ENCODE assay signal across 8 mouse cellular contexts in the genomic region with DNA sequence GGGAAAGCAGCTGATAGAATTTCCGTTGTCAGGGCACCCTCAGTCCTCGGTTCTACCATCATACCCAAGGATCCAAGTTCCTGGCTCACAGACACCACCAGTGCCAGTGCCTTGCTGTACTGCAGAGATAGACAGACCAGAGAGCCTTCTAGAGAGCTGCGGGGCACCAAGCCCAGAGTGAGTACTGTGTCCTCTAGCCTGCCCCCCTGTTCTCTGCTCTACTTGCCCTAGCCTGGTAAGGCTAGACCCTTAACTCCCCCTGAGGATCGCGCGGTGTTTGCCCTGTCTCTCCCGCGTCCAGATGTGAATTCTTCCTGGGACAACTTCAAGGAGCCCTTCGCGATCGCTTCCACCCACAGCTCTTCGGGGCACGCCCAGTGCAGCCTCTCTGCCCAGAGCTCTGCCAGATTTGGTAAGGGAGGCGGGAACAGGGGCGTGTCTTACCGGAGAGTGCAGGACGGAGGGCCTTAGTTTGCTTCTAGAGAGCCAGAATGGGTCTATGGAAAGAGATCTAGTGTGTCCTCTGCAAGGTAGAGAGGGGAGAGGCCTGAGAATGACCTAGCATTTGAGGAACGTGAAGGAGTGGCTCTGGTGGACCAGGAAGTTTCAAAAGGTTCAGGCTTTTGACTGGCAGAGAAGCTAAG. TPM values are rescaled to one million over a fixed set of nuclear protein-coding genes. Genes with fewer than 3 reads are reported as not detected.
DNase-seq lines count a peak whose midpoint lies in the region; ATAC-seq lines count a peak whose summit lies in the region.

No protein-coding gene starts in this region.

- no peak overlapping the region for H3K4me3 ChIP-seq in forebrain, embryonic 13.5 days
- H3K4me3 ChIP-seq in forebrain, embryonic 16.5 days (replicated peaks; ENCODE audit: low read length): no peak overlapping the region
- 0 out of 4 replicates have a peak overlapping the region, but pooled peaks of 1 of the 2 experiments have one; percentile 3 for H3K4me3 ChIP-seq in heart, embryonic 14.5 days (ENCODE audit: control insufficient read depth in 1 of 2, insufficient read depth in 1 of 2, low read depth in 1 of 2, low read length in 2 of 2)
- H3K4me3 ChIP-seq in liver, embryonic 12.5 days: 0 out of 2 replicates have a peak overlapping the region, but pooled peaks have one; percentile 1
- no peak overlapping the region for H3K4me3 ChIP-seq in stomach, embryonic 16.5 days (replicated peaks; ENCODE audit: low read length)
- no peak overlapping the region for H3K4me3 ChIP-seq in forebrain, embryonic 14.5 days (ENCODE audit: low read depth, low read length)
- no peak overlapping the region for H3K4me3 ChIP-seq in hindbrain, embryonic 12.5 days

- H3K4me1 ChIP-seq in forebrain, embryonic 13.5 days: no peaks in the 10 kb centered on the region
- H3K4me1 ChIP-seq in forebrain, embryonic 16.5 days (replicated peaks; ENCODE audit: control insufficient read depth, insufficient read depth, low read length): no peaks in the 10 kb centered on the region
- H3K4me1 ChIP-seq in heart, embryonic 14.5 days (ENCODE audit: control insufficient read depth in 2 of 2, insufficient read depth in 2 of 2, low read length in 2 of 2): peaks cover 0 to 3% of the 10 kb centered on the region in 2 experiments; a peak in 1 of 4 replicates
- peaks cover 12% of the 10 kb centered on the region for H3K4me1 ChIP-seq in liver, embryonic 12.5 days
- no peaks in the 10 kb centered on the region for H3K4me1 ChIP-seq in stomach, embryonic 16.5 days (ENCODE audit: control insufficient read depth, insufficient read depth, low read length)
- no peaks in the 10 kb centered on the region for H3K4me1 ChIP-seq in forebrain, embryonic 14.5 days (ENCODE audit: control insufficient read depth, insufficient read depth, low read length)
- no peaks in the 10 kb centered on the region for H3K4me1 ChIP-seq in hindbrain, embryonic 12.5 days

- peak; percentile 93 for DNase-seq in ZHBTc4 (ENCODE audit: low read depth, low spot score)
- no peak for DNase-seq in forebrain, embryonic 14.5 days (ENCODE audit: low spot score)

- H3K36me3 ChIP-seq in forebrain, embryonic 13.5 days (ENCODE audit: poor library complexity, severe bottlenecking): peaks cover 16% of the 10 kb centered on the region
- H3K36me3 ChIP-seq in forebrain, embryonic 16.5 days (ENCODE audit: control insufficient read depth, insufficient read depth): no peaks in the 10 kb centered on the region
- peaks cover 7% of the 10 kb centered on the region for H3K36me3 ChIP-seq in heart, embryonic 14.5 days (ENCODE audit: control insufficient read depth, insufficient read depth, low read length)
- peaks cover 22% of the 10 kb centered on the region for H3K36me3 ChIP-seq in liver, embryonic 12.5 days
- peaks cover 3% of the 10 kb centered on the region; the same call in 1 of the 2 replicates for H3K36me3 ChIP-seq in stomach, embryonic 16.5 days (ENCODE audit: control insufficient read depth, insufficient read depth, low read length)
- peaks cover 4% of the 10 kb centered on the region for H3K36me3 ChIP-seq in forebrain, embryonic 14.5 days (ENCODE audit: control insufficient read depth, insufficient read depth, low read length)
- H3K36me3 ChIP-seq in hindbrain, embryonic 12.5 days: 0 out of 2 replicates have a peak, but pooled peaks cover 5% of the 10 kb centered on the region

- H3K9ac ChIP-seq in forebrain, embryonic 13.5 days: no peak overlapping the region
- H3K9ac ChIP-seq in forebrain, embryonic 16.5 days (replicated peaks; ENCODE audit: low read depth, low read length): no peak overlapping the region
- no peak overlapping the region for H3K9ac ChIP-seq in heart, embryonic 14.5 days (ENCODE audit: low read length)
- H3K9ac ChIP-seq in liver, embryonic 12.5 days: no peak overlapping the region
- H3K9ac ChIP-seq in stomach, embryonic 16.5 days (ENCODE audit: low read length): peak overlapping the region; percentile 8; the same call in 1 of the 2 replicates
- no peak overlapping the region for H3K9ac ChIP-seq in forebrain, embryonic 14.5 days (ENCODE audit: low read length)
- H3K9ac ChIP-seq in hindbrain, embryonic 12.5 days: no peak overlapping the region

- ATAC-seq in forebrain, embryonic 13.5 days: 0 out of 2 replicates have a peak, but pooled peaks have one; percentile 38
- no peak for ATAC-seq in forebrain, embryonic 16.5 days
- no peak for ATAC-seq in heart, embryonic 14.5 days (ENCODE audit: insufficient number of reproducible peaks, insufficient read depth, low FRiP score, low read depth)
- peak; percentile 66 for ATAC-seq in liver, embryonic 12.5 days
- ATAC-seq in stomach, embryonic 16.5 days (ENCODE audit: insufficient read depth, low FRiP score): no peak
- no peak for ATAC-seq in forebrain, embryonic 14.5 days
- no peak for ATAC-seq in hindbrain, embryonic 12.5 days (ENCODE audit: low FRiP score)

- no peak overlapping the region for H3K27ac ChIP-seq in forebrain, embryonic 13.5 days
- H3K27ac ChIP-seq in forebrain, embryonic 16.5 days (ENCODE audit: low read length): no peak overlapping the region
- H3K27ac ChIP-seq in heart, embryonic 14.5 days (replicated peaks in 1 of 2; ENCODE audit: control insufficient read depth in 1 of 2, insufficient read depth in 1 of 2, low read depth in 2 of 2, low read length in 2 of 2): no peak overlapping the region
- H3K27ac ChIP-seq in liver, embryonic 12.5 days: no peak overlapping the region
- no peak overlapping the region for H3K27ac ChIP-seq in stomach, embryonic 16.5 days (ENCODE audit: low read length)
- H3K27ac ChIP-seq in forebrain, embryonic 14.5 days (ENCODE audit: low read depth, low read length): no peak overlapping the region
- H3K27ac ChIP-seq in hindbrain, embryonic 12.5 days: no peak overlapping the region

- H3K4me2 ChIP-seq in forebrain, embryonic 13.5 days: no peak overlapping the region
- H3K4me2 ChIP-seq in forebrain, embryonic 16.5 days (ENCODE audit: low read length): no peak overlapping the region
- H3K4me2 ChIP-seq in heart, embryonic 14.5 days (ENCODE audit: low read length): peak overlapping the region; percentile 31
- H3K4me2 ChIP-seq in liver, embryonic 12.5 days: peak overlapping the region; percentile 38
- H3K4me2 ChIP-seq in stomach, embryonic 16.5 days (ENCODE audit: low read depth, low read length): peak overlapping the region; percentile 27
- H3K4me2 ChIP-seq in forebrain, embryonic 14.5 days (ENCODE audit: low read length): no peak overlapping the region
- H3K4me2 ChIP-seq in hindbrain, embryonic 12.5 days (replicated peaks): no peak overlapping the region

- peaks cover 48% of the 10 kb centered on the region for H3K27me3 ChIP-seq in forebrain, embryonic 13.5 days
- H3K27me3 ChIP-seq in forebrain, embryonic 16.5 days (replicated peaks; ENCODE audit: control insufficient read depth, insufficient read depth, low read length): peaks cover 19% of the 10 kb centered on the region
- peaks cover 38% of the 10 kb centered on the region for H3K27me3 ChIP-seq in heart, embryonic 14.5 days (ENCODE audit: control insufficient read depth, insufficient read depth, low read length)
- H3K27me3 ChIP-seq in liver, embryonic 12.5 days (replicated peaks): peaks cover 60% of the 10 kb centered on the region
- peaks cover 17% of the 10 kb centered on the region for H3K27me3 ChIP-seq in stomach, embryonic 16.5 days (ENCODE audit: control insufficient read depth, insufficient read depth, low read length)
- H3K27me3 ChIP-seq in forebrain, embryonic 14.5 days (replicated peaks; ENCODE audit: control insufficient read depth, insufficient read depth, low read length): peaks cover 14% of the 10 kb centered on the region
- H3K27me3 ChIP-seq in hindbrain, embryonic 12.5 days: peaks cover 47% of the 10 kb centered on the region

- H3K9me3 ChIP-seq in forebrain, embryonic 13.5 days (replicated peaks): no peaks in the 10 kb centered on the region
- no peaks in the 10 kb centered on the region for H3K9me3 ChIP-seq in forebrain, embryonic 16.5 days (ENCODE audit: control insufficient read depth, low read length)
- no peaks in the 10 kb centered on the region for H3K9me3 ChIP-seq in heart, embryonic 14.5 days (ENCODE audit: control insufficient read depth, low read length)
- no peaks in the 10 kb centered on the region for H3K9me3 ChIP-seq in liver, embryonic 12.5 days (replicated peaks)
- no peaks in the 10 kb centered on the region for H3K9me3 ChIP-seq in stomach, embryonic 16.5 days (replicated peaks; ENCODE audit: control insufficient read depth, low read length)
- no peaks in the 10 kb centered on the region for H3K9me3 ChIP-seq in forebrain, embryonic 14.5 days (replicated peaks; ENCODE audit: control insufficient read depth, low read length)
- no peaks in the 10 kb centered on the region for H3K9me3 ChIP-seq in hindbrain, embryonic 12.5 days (replicated peaks)

- 11% methylated on average over 18 of the region's 18 CpGs for WGBS in forebrain, embryonic 13.5 days
- WGBS in forebrain, embryonic 16.5 days: 10% methylated on average over 18 of the region's 18 CpGs
- 6% methylated on average over 18 of the region's 18 CpGs for WGBS in heart, embryonic 14.5 days
- 6% methylated on average over 18 of the region's 18 CpGs for WGBS in liver, embryonic 12.5 days (ENCODE audit: insufficient replicate concordance)
- 7% methylated on average over 18 of the region's 18 CpGs for WGBS in stomach, embryonic 16.5 days
- WGBS in forebrain, embryonic 14.5 days: 10% methylated on average over 18 of the region's 18 CpGs
- 6% methylated on average over 18 of the region's 18 CpGs for WGBS in hindbrain, embryonic 12.5 days

RNA-seq across cellular contexts. Expression of a gene that starts 5.9 kb away (rescaled TPM):
- 1.2 and 1.8 TPM in 2 replicates for polyA plus RNA-seq in forebrain, embryonic 13.5 days (2015; fragmentation: Nextera tagmentation; extraction: Ambion mirVana)
- polyA plus RNA-seq in forebrain, embryonic 16.5 days (2015; fragmentation: Nextera tagmentation; extraction: Ambion mirVana): 2.2 and 2.4 TPM in 2 replicates
- 0.12 TPM in 1 of 2 replicates, not detected in the other for polyA plus RNA-seq in heart, embryonic 14.5 days (2014; fragmentation: Nextera tagmentation; extraction: Ambion mirVana)
- 0.39 and 0.60 TPM in 2 replicates for polyA plus RNA-seq in liver, embryonic 12.5 days (2016; fragmentation: Nextera tagmentation; extraction: Ambion mirVana)
- 0.19 and 0.28 TPM in 2 replicates for polyA plus RNA-seq in stomach, embryonic 16.5 days (2015; fragmentation: Nextera tagmentation; extraction: Ambion mirVana)
- 0.47 and 0.73 TPM in 2 replicates for polyA plus RNA-seq in forebrain, embryonic 14.5 days (2014; fragmentation: Nextera tagmentation; extraction: Ambion mirVana)
- 1.5 and 1.6 TPM in 2 replicates for polyA plus RNA-seq in hindbrain, embryonic 12.5 days (2016; fragmentation: Nextera tagmentation; extraction: Ambion mirVana)

RNA-seq across cellular contexts. Expression of a gene that starts 15.6 kb away (rescaled TPM):
- polyA plus RNA-seq in forebrain, embryonic 13.5 days (2015; fragmentation: Nextera tagmentation; extraction: Ambion mirVana): 31.6 and 37.3 TPM in 2 replicates
- polyA plus RNA-seq in forebrain, embryonic 16.5 days (2015; fragmentation: Nextera tagmentation; extraction: Ambion mirVana): 52.4 and 65.8 TPM in 2 replicates
- 0.08 and 0.23 TPM in 2 replicates for polyA plus RNA-seq in heart, embryonic 14.5 days (2014; fragmentation: Nextera tagmentation; extraction: Ambion mirVana)
- polyA plus RNA-seq in liver, embryonic 12.5 days (2016; fragmentation: Nextera tagmentation; extraction: Ambion mirVana): 0.18 TPM in 2 replicates
- polyA plus RNA-seq in stomach, embryonic 16.5 days (2015; fragmentation: Nextera tagmentation; extraction: Ambion mirVana): 1.4 and 1.6 TPM in 2 replicates
- 24.5 and 40.2 TPM in 2 replicates for polyA plus RNA-seq in forebrain, embryonic 14.5 days (2014; fragmentation: Nextera tagmentation; extraction: Ambion mirVana)
- polyA plus RNA-seq in hindbrain, embryonic 12.5 days (2016; fragmentation: Nextera tagmentation; extraction: Ambion mirVana): 36.8 and 37.9 TPM in 2 replicates

RNA-seq across cellular contexts. Expression of a gene that starts 16.5 kb away (rescaled TPM):
- not detected in 2 replicates for polyA plus RNA-seq in forebrain, embryonic 13.5 days (2015; fragmentation: Nextera tagmentation; extraction: Ambion mirVana)
- polyA plus RNA-seq in forebrain, embryonic 16.5 days (2015; fragmentation: Nextera tagmentation; extraction: Ambion mirVana): not detected in 2 replicates
- not detected in 2 replicates for polyA plus RNA-seq in heart, embryonic 14.5 days (2014; fragmentation: Nextera tagmentation; extraction: Ambion mirVana)
- 1.1 TPM in 1 of 2 replicates, not detected in the other for polyA plus RNA-seq in liver, embryonic 12.5 days (2016; fragmentation: Nextera tagmentation; extraction: Ambion mirVana)
- not detected in 2 replicates for polyA plus RNA-seq in stomach, embryonic 16.5 days (2015; fragmentation: Nextera tagmentation; extraction: Ambion mirVana)
- not detected in 2 replicates for polyA plus RNA-seq in forebrain, embryonic 14.5 days (2014; fragmentation: Nextera tagmentation; extraction: Ambion mirVana)
- polyA plus RNA-seq in hindbrain, embryonic 12.5 days (2016; fragmentation: Nextera tagmentation; extraction: Ambion mirVana): not detected in 2 replicates

RNA-seq across cellular contexts. Expression of a gene that starts 16.7 kb away (rescaled TPM):
- 1,640 and 1,662 TPM in 2 replicates for polyA plus RNA-seq in forebrain, embryonic 13.5 days (2015; fragmentation: Nextera tagmentation; extraction: Ambion mirVana)
- polyA plus RNA-seq in forebrain, embryonic 16.5 days (2015; fragmentation: Nextera tagmentation; extraction: Ambion mirVana): 1,287 and 1,394 TPM in 2 replicates
- 792 and 804 TPM in 2 replicates for polyA plus RNA-seq in heart, embryonic 14.5 days (2014; fragmentation: Nextera tagmentation; extraction: Ambion mirVana)
- 1,859 and 1,895 TPM in 2 replicates for polyA plus RNA-seq in liver, embryonic 12.5 days (2016; fragmentation: Nextera tagmentation; extraction: Ambion mirVana)
- 584 and 593 TPM in 2 replicates for polyA plus RNA-seq in stomach, embryonic 16.5 days (2015; fragmentation: Nextera tagmentation; extraction: Ambion mirVana)
- 1,735 and 2,101 TPM in 2 replicates for polyA plus RNA-seq in forebrain, embryonic 14.5 days (2014; fragmentation: Nextera tagmentation; extraction: Ambion mirVana)
- 1,088 and 1,187 TPM in 2 replicates for polyA plus RNA-seq in hindbrain, embryonic 12.5 days (2016; fragmentation: Nextera tagmentation; extraction: Ambion mirVana)

RNA-seq across cellular contexts. Expression of a gene that starts 16.8 kb away (rescaled TPM):
- polyA plus RNA-seq in forebrain, embryonic 13.5 days (2015; fragmentation: Nextera tagmentation; extraction: Ambion mirVana): 119 and 124 TPM in 2 replicates
- 79.9 and 85.8 TPM in 2 replicates for polyA plus RNA-seq in forebrain, embryonic 16.5 days (2015; fragmentation: Nextera tagmentation; extraction: Ambion mirVana)
- polyA plus RNA-seq in heart, embryonic 14.5 days (2014; fragmentation: Nextera tagmentation; extraction: Ambion mirVana): 71.8 and 80.8 TPM in 2 replicates
- polyA plus RNA-seq in liver, embryonic 12.5 days (2016; fragmentation: Nextera tagmentation; extraction: Ambion mirVana): 149 and 150 TPM in 2 replicates
- polyA plus RNA-seq in stomach, embryonic 16.5 days (2015; fragmentation: Nextera tagmentation; extraction: Ambion mirVana): 97.5 and 108 TPM in 2 replicates
- polyA plus RNA-seq in forebrain, embryonic 14.5 days (2014; fragmentation: Nextera tagmentation; extraction: Ambion mirVana): 93.3 and 111 TPM in 2 replicates
- 77.4 and 77.9 TPM in 2 replicates for polyA plus RNA-seq in hindbrain, embryonic 12.5 days (2016; fragmentation: Nextera tagmentation; extraction: Ambion mirVana)

Comparison
In these comparisons a context has a peak if more than half of its experiments do, and no peak if none do; other contexts are left out.
1. ATAC-seq: peak in forebrain, embryonic 13.5 days (single experiment) and liver, embryonic 12.5 days (single experiment); none in forebrain, embryonic 16.5 days (single experiment), heart, embryonic 14.5 days (single experiment), stomach, embryonic 16.5 days (single experiment), forebrain, embryonic 14.5 days (single experiment) and hindbrain, embryonic 12.5 days (single experiment).
2. H3K4me2 ChIP-seq: peak in heart, embryonic 14.5 days (single experiment), liver, embryonic 12.5 days (single experiment) and stomach, embryonic 16.5 days (single experiment); none in forebrain, embryonic 13.5 days (single experiment), forebrain, embryonic 16.5 days (single experiment), forebrain, embryonic 14.5 days (single experiment) and hindbrain, embryonic 12.5 days (single experiment).